Mouse (Mus musculus): ENCODE data around the gene Trap1.

GRCm38 (mm10) chr16:4027211-4027610, 50.4 kb downstream of the Trap1 start:
- TF ChIP-seq CTCF (IDR thresholded peaks at IDR 0.05) = no peak
- no peak for TF ChIP-seq EP300 (IDR thresholded peaks at IDR 0.05; ENCODE audit: insufficient read depth, low read depth, low read length)
- no peak for TF ChIP-seq POLR2A (IDR thresholded peaks at IDR 0.05; ENCODE audit: insufficient read depth, low read depth, low read length)

All from heart, adult 2 months (tissue).